Mouse (Mus musculus) naive thymus-derived CD4-positive, alpha-beta T cell, adult 2 months (primary cell): ENCODE measurements around the gene Krtap29-1.

ENCODE experiments used
- DNase-seq: peaks from one replicate; pipeline ENCODE4 v3.0.0-alpha.2; 2011; ENCODE audit warnings: low read depth

Gene Krtap29-1

GRCm38 (mm10) chr11:99978953-99979352 lies at the start of gene Krtap29-1:
Krtap29-1 (minus strand) TSS chr11:99979053.
- no peak for DNase-seq

GRCm38 (mm10) chr11:100021438-100021837 lies 42.6 kb upstream of the Krtap29-1 start:
- no peak for DNase-seq

- no peak for DNase-seq
These were observed 40.6 kb upstream of the Krtap29-1 start for GRCm38 (mm10) chr11:100019466-100019865.

GRCm38 (mm10) chr11:100016112-100016511 lies 37.3 kb upstream of the Krtap29-1 start, which contains the start of gene Krt33a:
Krt33a (minus strand) TSS chr11:100016212.
- DNase-seq: no peak

- no peak for DNase-seq
These were observed 34.9 kb upstream of the Krtap29-1 start for GRCm38 (mm10) chr11:100013691-100014171.

- DNase-seq: no peak
These were observed 31.8 kb upstream of the Krtap29-1 start for GRCm38 (mm10) chr11:100010682-100011081.

GRCm38 (mm10) chr11:100008336-100008735 lies 29.5 kb upstream of the Krtap29-1 start:
- no peak for DNase-seq

GRCm38 (mm10) chr11:100006624-100007023 lies 27.8 kb upstream of the Krtap29-1 start:
- DNase-seq: peak; percentile 8

- DNase-seq: no peak
These were observed 27.1 kb upstream of the Krtap29-1 start for GRCm38 (mm10) chr11:100005905-100006304.

- DNase-seq: peak; percentile 32
These were observed 26.0 kb upstream of the Krtap29-1 start for GRCm38 (mm10) chr11:100004846-100005245.

GRCm38 (mm10) chr11:99999091-99999490 lies 20.2 kb upstream of the Krtap29-1 start:
- no peak for DNase-seq

GRCm38 (mm10) chr11:99994384-99994661 lies 15.5 kb upstream of the Krtap29-1 start:
- no peak for DNase-seq

GRCm38 (mm10) chr11:99993620-99994383 lies 14.9 kb upstream of the Krtap29-1 start, which contains the start of gene Krtap17-1:
Krtap17-1 (minus strand) TSS chr11:99993994.
- DNase-seq: no peak

GRCm38 (mm10) chr11:99990571-99990970 lies 11.7 kb upstream of the Krtap29-1 start:
- DNase-seq: no peak

- DNase-seq: no peak
These were observed 11.1 kb upstream of the Krtap29-1 start for GRCm38 (mm10) chr11:99989881-99990405.

GRCm38 (mm10) chr11:99988530-99988929 lies 9.7 kb upstream of the Krtap29-1 start:
- DNase-seq: no peak

- DNase-seq: no peak
These were observed 7.4 kb upstream of the Krtap29-1 start, which contains the start of gene Krtap16-1 for GRCm38 (mm10) chr11:99986180-99986647. Krtap16-1 (minus strand) TSS chr11:99986597.

GRCm38 (mm10) chr11:99985291-99986092 lies 6.6 kb upstream of the Krtap29-1 start:
- DNase-seq: no peak

- no peak for DNase-seq
These were observed 4.6 kb upstream of the Krtap29-1 start for GRCm38 (mm10) chr11:99983442-99983841.

- no peak for DNase-seq
These were observed 3.9 kb upstream of the Krtap29-1 start for GRCm38 (mm10) chr11:99982731-99983130.

GRCm38 (mm10) chr11:99965961-99966360 lies 12.9 kb downstream of the Krtap29-1 start:
- DNase-seq: no peak

- DNase-seq: no peak
These were observed 14.6 kb downstream of the Krtap29-1 start for GRCm38 (mm10) chr11:99964213-99964612.

GRCm38 (mm10) chr11:99948175-99948574 lies 30.7 kb downstream of the Krtap29-1 start, which contains the start of gene Krtap9-5:
Krtap9-5 (plus strand) TSS chr11:99948475.
- no peak for DNase-seq
